Mouse (Mus musculus): ENCODE measurements around the gene Smg8. TPM values are rescaled to one million over a fixed set of nuclear protein-coding genes. Genes with fewer than 3 reads are reported as not detected.

Smg8 gene
- polyA plus RNA-seq (2017; shearing (Covaris generic)), result 10 to 100 TPM; 17.4 to 18.2 TPM

GRCm38 (mm10) chr11:87086290-87086984 lies at the start of gene Smg8:
TSS of gene Smg8 (minus strand) at chr11:87086774.

GRCm38 (mm10) chr11:87126824-87127816 lies 40.5 kb upstream of the Smg8 start, which contains the start of gene Trim37:
TSS of gene Trim37 (plus strand) at chr11:87127077.

GRCm38 (mm10) chr11:87108755-87109518 lies 22.4 kb upstream of the Smg8 start, which contains the start of gene Ska2:
TSS of gene Ska2 (plus strand) at chr11:87109234.

GRCm38 (mm10) chr11:87108409-87108754 lies 21.8 kb upstream of the Smg8 start, which contains the start of gene Prr11:
TSS of gene Prr11 (minus strand) at chr11:87108708.

GRCm38 (mm10) chr11:87073866-87074440 lies 12.6 kb downstream of the Smg8 start, which contains the start of gene Gdpd1:
TSS of gene Gdpd1 (minus strand) at chr11:87074062.

Other genes starting within 250 kb of the Smg8 start
- 1 to 10 TPM; 1.9 to 2.5 TPM for gene Ypel2, start 93.1 kb downstream of the Smg8 start, polyA plus RNA-seq (2017; shearing (Covaris generic))
- under 1 TPM in 1 of 2 experiments, not detected in 1; 0.07 TPM for gene Gdpd1, start 12.7 kb downstream of the Smg8 start, polyA plus RNA-seq (2017; shearing (Covaris generic))
- 1 to 10 TPM; 1.3 to 2.1 TPM for gene Prr11, start 21.9 kb upstream of the Smg8 start, polyA plus RNA-seq (2017; shearing (Covaris generic))
- 10 to 100 TPM; 11.0 to 17.8 TPM for gene Ska2, start 22.5 kb upstream of the Smg8 start, polyA plus RNA-seq (2017; shearing (Covaris generic))
- 10 to 100 TPM; 11.7 to 17.5 TPM for gene Trim37, start 40.3 kb upstream of the Smg8 start, polyA plus RNA-seq (2017; shearing (Covaris generic))

Data from activated CD4-positive, CD25-positive, alpha-beta regulatory T cell (primary cell).